Mouse (Mus musculus): ENCODE results near the gene BC049715. TPM values are rescaled to one million over a fixed set of nuclear protein-coding genes. Genes with fewer than 3 reads are reported as not detected.
"Not testable (repeated sequence)": the region's sequence is repeated elsewhere in the genome, so short reads cannot be mapped to it uniquely, and the experiment has no call there.

The BC049715 gene
- polyA plus RNA-seq (2012; ENCODE audit: insufficient read depth, low replicate concordance): 1.5 and 5.6 TPM in 2 replicates

DNA sequence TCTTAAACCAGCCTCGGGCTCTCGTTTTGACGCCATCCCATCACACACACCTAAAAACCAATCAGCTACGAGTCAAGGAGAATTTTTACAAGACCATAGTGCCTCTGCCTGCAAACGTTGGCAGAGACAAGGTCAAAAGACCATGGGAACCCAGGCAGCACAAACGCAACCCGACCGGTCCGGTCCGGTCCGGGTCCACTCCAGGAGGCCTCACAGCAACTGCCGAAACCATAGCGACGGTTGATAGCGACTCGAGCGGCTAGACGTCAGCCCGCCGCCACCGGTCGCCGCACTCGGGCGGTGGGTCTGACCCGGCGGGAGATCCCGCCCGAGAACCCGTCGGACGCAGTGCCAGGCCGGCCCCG, at the start of gene BC049715:
BC049715 (plus strand) TSS at position 111 of the 365 bp plus-strand sequence.
- TF ChIP-seq FLI1 (IDR thresholded peaks at IDR 0.05; ENCODE audit: low read length): no peak
- no peak for TF ChIP-seq GATA1 (IDR thresholded peaks at IDR 0.05; ENCODE audit: borderline replicate concordance, low read length)
- H3K27me3 ChIP-seq (replicated peaks): no peaks in the 10 kb centered on the region
- H3K4me1 ChIP-seq: peaks cover 29% of the 10 kb centered on the region
- H3K36me3 ChIP-seq (replicated peaks; ENCODE audit: low read length): peaks cover 32% of the 10 kb centered on the region
- peak within 1 kb of the TSS; percentile 97 for H3K4me3 ChIP-seq (replicated peaks)
- H3K9me3 ChIP-seq: no peaks in the 10 kb centered on the region

DNA sequence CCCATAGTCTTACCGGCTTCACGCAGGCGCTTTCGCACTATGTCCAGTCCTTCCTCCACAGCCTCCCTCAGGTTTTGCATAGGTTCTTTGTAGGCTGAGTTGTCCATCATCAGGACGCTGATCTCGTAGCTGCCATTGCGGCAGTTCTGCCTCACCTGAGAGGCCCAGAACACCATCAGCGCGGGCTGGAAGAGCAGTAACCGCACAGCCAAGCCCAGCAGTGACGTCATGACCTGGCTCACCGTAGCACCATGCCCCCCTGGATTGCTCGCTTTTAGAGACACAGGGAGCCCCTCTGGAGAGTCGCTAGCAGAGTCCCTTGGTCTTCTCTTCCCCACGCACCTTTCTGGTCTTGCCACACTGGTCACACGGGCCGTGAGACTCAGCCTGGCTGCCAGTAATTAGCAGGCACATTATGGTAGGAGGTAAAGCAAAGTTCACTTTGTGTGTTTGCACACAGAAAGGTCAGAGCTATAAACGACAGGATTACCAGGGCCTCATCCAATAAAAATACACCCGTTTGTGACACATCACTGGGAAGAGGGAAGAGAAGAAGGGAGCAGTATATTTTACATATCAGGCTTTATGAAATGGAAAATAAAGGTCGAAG, 45.9 kb upstream of the BC049715 start, which contains the start of gene Gucy2c:
Gucy2c (minus strand) TSS at position 389 of the 610 bp plus-strand sequence.
- H3K4me3 ChIP-seq (replicated peaks): no peak within 1 kb of the TSS
- no peaks in the 10 kb centered on the region for H3K36me3 ChIP-seq (replicated peaks; ENCODE audit: low read length)
- peaks cover 4% of the 10 kb centered on the region for H3K27me3 ChIP-seq (replicated peaks)
- H3K9me3 ChIP-seq: no peaks in the 10 kb centered on the region; the same call in 1 of the 2 replicates
- H3K4me1 ChIP-seq: no peaks in the 10 kb centered on the region
- no peak for TF ChIP-seq GATA1 (IDR thresholded peaks at IDR 0.05; ENCODE audit: borderline replicate concordance, low read length)
- no peak for TF ChIP-seq FLI1 (IDR thresholded peaks at IDR 0.05; ENCODE audit: low read length)

DNA sequence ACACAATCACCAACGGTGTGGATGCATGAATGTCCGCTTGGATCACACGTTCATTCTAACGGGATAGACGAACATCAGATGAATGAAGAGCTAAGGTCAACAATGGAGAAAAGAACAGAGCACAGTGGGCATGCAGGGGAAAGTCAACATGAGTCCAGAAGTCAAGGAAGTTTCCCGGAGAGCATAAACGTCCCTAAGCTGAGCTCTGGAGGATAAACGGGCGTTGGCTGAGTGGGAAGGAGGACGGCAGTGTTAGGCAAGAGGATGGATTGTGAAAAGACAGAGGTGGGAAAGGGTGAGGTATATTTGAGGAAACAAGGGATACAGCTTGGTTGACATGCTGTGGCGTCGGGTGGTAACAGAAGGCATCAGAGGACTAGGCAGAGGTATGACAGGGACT, 45.3 kb upstream of the BC049715 start:
- TF ChIP-seq FLI1 (IDR thresholded peaks at IDR 0.05; ENCODE audit: low read length) (no peak), GATA1 (IDR thresholded peaks at IDR 0.05; ENCODE audit: borderline replicate concordance, low read length) (no peak)
- Histone ChIP-seq H3K4me3 (replicated peaks) (no peak overlapping the region), H3K27me3 (replicated peaks) (peaks cover 4% of the 10 kb centered on the region), H3K36me3 (replicated peaks; ENCODE audit: low read length) (no peaks in the 10 kb centered on the region), H3K4me1 (no peaks in the 10 kb centered on the region), H3K9me3 (peaks cover 3% of the 10 kb centered on the region)

DNA sequence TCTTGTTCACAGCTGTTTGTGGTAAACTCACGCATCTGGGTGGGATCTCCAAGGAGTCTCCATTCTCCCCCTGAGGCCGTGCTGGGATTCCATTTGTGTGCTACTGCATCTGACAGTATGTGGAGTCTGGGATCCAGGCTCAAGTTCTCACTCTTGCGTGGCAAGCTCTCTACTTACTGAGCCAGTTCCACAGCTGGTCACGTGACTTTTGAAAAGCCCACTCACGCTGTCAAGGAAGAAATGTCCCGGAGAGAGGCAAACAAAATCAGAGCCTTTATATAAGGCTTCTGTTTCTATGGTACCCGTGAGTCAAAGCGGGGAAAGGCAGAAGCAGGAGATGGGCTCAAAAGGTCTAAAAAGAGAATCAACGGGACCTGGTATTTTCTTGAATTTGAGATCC, 44.7 kb upstream of the BC049715 start:
- no peaks in the 10 kb centered on the region for H3K36me3 ChIP-seq (replicated peaks; ENCODE audit: low read length)
- peaks cover 3% of the 10 kb centered on the region for H3K9me3 ChIP-seq
- H3K4me3 ChIP-seq (replicated peaks): no peak overlapping the region
- no peaks in the 10 kb centered on the region for H3K4me1 ChIP-seq
- H3K27me3 ChIP-seq (replicated peaks): peaks cover 4% of the 10 kb centered on the region
- no peak for TF ChIP-seq FLI1 (IDR thresholded peaks at IDR 0.05; ENCODE audit: low read length)
- no peak for TF ChIP-seq GATA1 (IDR thresholded peaks at IDR 0.05; ENCODE audit: borderline replicate concordance, low read length)

DNA sequence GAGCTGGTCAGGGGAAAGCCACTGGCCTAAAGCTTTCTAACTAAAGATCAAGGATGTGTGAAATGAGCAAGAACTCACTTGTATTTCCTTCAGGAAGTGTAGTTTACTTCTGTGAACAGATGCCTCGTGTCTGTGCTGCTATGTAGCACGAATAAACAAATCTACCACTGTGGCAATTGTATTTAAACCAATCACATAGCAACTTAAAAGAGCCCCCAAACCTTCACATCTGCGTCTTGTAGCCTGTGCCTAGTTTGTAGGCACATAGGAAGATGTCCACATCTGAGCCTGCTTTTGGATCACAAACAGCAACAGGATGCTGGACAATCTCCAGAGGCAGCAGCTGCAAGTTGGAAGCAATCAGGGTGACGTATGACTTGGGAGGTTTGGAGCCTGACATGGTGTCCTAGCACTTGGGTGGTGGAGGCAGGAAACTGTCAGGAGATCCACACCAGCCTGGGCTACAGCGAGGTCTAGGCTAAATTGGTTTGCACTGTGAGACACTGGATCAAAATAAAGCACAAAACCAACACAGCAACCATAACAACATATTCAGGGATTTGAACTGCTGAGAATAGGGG, 37.9 kb upstream of the BC049715 start:
- Histone ChIP-seq H3K9me3 (peaks cover 3% of the 10 kb centered on the region), H3K4me3 (replicated peaks) (no peak overlapping the region), H3K4me1 (peaks cover 8% of the 10 kb centered on the region), H3K36me3 (replicated peaks; ENCODE audit: low read length) (no peaks in the 10 kb centered on the region), H3K27me3 (replicated peaks) (peaks cover 4% of the 10 kb centered on the region)
- TF ChIP-seq GATA1 (IDR thresholded peaks at IDR 0.05; ENCODE audit: borderline replicate concordance, low read length) (no peak), FLI1 (IDR thresholded peaks at IDR 0.05; ENCODE audit: low read length) (no peak)

DNA sequence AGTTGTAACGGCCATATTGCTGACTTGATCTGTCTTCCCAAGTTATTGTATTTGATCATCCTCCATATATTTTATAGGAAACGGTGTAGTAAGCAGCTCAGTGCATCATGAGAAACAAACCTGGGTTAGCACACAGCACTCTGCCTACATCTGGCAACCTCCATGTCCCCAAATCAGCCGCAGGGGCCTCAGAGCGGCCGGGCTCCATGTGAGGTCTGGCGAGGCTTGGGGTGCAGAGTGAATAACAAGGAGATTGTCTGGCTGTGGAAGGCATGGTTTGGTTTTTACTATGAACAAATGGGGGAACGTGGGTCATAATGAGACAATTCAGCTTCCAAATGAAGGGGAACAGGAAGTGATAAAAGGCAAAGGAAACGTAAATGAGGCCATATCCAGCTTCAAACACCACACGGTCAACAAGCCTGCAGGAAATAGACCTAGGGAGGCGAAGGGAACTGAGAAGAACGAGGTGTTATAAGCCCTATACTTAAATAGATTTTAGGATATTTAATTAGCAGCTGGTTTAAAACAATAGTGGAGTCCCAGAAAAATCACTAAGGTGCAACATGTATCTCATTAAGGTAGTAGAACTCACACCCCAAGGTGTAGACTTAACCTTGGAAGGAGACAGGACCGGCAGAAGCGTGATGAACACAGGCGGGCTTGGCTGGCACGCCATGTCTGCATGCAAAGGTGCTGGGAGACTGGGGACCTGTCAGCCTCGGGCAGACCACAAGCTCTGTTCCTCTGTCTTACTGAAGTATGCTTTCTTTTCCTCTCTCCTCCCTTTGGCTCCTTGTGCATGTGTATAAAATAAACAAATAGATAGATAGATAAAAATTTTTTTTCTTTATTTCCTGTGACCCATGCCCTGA, 34.3 kb upstream of the BC049715 start:
- Histone ChIP-seq H3K27me3 (replicated peaks) (peaks cover 4% of the 10 kb centered on the region), H3K9me3 (no peaks in the 10 kb centered on the region), H3K4me1 (peaks cover 8% of the 10 kb centered on the region), H3K4me3 (replicated peaks) (no peak overlapping the region), H3K36me3 (replicated peaks; ENCODE audit: low read length) (no peaks in the 10 kb centered on the region)
- TF ChIP-seq FLI1 (IDR thresholded peaks at IDR 0.05; ENCODE audit: low read length): no peak
- TF ChIP-seq GATA1 (IDR thresholded peaks at IDR 0.05; ENCODE audit: borderline replicate concordance, low read length): no peak

DNA sequence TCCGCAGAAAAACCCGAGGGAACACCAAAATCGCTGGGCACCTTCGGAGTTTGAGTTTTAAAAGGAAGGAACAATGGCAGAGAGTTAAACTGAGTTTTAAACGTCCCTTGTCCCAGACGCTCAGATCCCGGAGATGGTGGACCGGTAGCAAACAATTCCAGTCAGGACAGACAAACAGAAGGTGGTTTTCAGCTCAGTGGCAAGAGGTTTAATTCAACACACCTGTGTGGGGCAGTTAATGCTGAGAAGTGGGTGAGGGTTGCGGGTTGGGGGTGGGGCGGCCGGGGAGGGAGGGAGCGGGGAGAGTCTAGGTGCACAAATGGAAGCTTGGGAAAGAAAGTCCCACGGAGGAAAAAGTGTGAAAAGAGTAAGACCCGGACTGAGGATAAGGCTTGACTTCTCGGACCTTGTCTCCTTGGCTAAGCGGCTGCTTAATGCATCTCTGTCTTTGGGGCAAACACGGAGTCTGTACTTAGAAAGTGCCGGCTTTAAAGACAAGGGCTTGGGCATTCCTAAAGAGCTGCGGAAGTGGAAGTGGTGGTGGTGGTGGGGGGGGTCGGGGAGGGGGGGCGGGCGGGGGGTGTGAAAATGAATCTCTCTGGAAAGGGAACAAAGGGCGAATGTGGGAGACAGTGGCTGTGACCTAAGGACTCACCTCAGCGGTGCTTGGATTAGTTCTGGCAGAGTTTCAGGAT, 33.4 kb upstream of the BC049715 start:
- Histone ChIP-seq H3K36me3 (replicated peaks; ENCODE audit: low read length) (no peaks in the 10 kb centered on the region), H3K27me3 (replicated peaks) (peaks cover 4% of the 10 kb centered on the region), H3K4me3 (replicated peaks) (peak overlapping the region; percentile 23), H3K9me3 (no peaks in the 10 kb centered on the region), H3K4me1 (peaks cover 8% of the 10 kb centered on the region)
- TF ChIP-seq FLI1 (IDR thresholded peaks at IDR 0.05; ENCODE audit: low read length) (no peak), GATA1 (IDR thresholded peaks at IDR 0.05; ENCODE audit: borderline replicate concordance, low read length) (no peak)

DNA sequence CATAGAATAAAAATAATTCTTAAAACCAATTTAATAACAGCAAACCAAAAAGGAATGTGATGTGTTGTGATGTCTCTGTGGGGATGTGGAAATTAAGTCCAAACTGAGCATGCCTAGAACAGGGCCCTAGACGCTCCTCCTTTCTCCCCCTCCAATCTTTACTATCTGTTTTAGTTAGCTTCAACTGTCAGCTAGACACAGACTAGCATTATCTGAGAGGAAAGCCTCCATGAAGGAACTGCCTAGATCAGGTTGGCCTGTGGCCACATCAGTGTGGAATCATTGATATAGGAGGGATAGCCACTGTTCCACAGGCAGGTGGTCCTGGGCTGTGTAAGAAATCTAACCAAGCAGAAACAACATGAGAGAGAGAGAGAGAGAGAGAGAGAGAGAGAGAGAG, 32.3 kb upstream of the BC049715 start:
- Histone ChIP-seq H3K36me3 (replicated peaks; ENCODE audit: low read length) (no peaks in the 10 kb centered on the region), H3K4me1 (peaks cover 8% of the 10 kb centered on the region), H3K27me3 (replicated peaks) (peaks cover 2% of the 10 kb centered on the region), H3K9me3 (no peaks in the 10 kb centered on the region), H3K4me3 (replicated peaks) (no peak overlapping the region)
- TF ChIP-seq GATA1 (IDR thresholded peaks at IDR 0.05; ENCODE audit: borderline replicate concordance, low read length) (no peak), FLI1 (IDR thresholded peaks at IDR 0.05; ENCODE audit: low read length) (no peak)

DNA sequence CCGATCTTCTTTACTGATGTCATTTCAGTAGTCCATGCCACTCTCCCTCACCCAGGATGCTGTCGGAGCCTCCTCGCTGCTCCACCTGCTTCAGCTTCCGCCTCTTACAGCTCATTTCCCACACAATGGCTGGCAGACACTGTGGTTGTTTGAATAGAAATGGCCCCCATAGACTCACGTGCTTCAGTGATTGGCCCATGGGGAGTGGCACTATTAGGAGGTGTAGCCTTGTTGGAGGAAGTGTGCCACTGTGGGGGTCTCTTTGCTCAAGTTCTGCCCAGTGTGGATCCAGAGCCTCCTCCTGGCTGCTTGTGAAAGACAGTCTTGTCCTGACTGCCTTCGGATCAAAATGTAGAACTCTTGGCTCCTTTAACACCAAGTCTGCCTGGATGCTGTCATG, 31.6 kb upstream of the BC049715 start:
- H3K27me3 ChIP-seq (replicated peaks): peaks cover 2% of the 10 kb centered on the region
- TF ChIP-seq GATA1 (IDR thresholded peaks at IDR 0.05; ENCODE audit: borderline replicate concordance, low read length): no peak
- no peak for TF ChIP-seq FLI1 (IDR thresholded peaks at IDR 0.05; ENCODE audit: low read length)
- no peaks in the 10 kb centered on the region for H3K9me3 ChIP-seq
- H3K4me1 ChIP-seq: peaks cover 8% of the 10 kb centered on the region
- H3K36me3 ChIP-seq (replicated peaks; ENCODE audit: low read length): no peaks in the 10 kb centered on the region
- H3K4me3 ChIP-seq (replicated peaks): no peak overlapping the region

DNA sequence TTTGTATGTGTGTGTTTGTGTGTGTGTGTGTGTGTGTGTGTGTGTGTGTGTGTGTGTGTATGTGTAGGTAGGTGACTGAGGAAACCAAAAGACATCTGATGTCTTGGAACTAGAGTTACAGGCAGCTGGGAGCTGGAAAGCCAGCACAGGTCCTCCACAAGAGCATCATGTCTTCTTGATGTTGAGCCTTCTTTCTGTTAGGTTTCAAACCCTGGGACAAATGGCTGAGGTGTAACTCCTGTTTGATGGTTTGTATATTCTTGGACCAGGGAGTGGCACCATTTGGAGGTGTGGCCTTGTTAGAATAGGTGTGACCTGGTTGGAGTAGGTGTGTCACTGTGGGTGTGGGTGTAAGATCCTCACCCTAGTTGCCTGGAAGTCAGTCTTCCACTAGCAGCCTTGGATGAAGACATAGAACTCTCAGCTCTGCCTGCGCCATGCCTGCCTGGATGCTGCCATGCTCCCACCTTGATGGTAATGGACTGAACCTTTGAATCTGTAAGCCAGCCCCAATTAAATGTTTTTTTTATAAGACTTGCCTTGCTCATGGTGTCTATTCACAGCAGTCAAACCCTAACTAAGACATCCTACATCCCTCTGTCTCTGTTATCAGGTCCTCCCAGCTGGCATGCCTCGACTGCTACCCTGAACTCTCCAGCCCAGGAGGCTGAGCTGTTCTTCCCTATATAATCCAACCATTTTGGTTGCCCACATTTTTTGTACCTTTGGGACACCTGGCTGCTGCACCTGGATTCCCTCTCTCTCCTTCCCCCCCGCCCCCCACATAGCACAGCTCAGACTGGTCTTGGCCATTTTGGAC, 29.3 kb upstream of the BC049715 start:
- not testable (repeated sequence) for H3K4me1 ChIP-seq; H3K9me3 ChIP-seq; H3K4me3 ChIP-seq (replicated peaks); H3K36me3 ChIP-seq (replicated peaks; ENCODE audit: low read length); H3K27me3 ChIP-seq (replicated peaks)
